Mouse (Mus musculus) forebrain, embryonic 14.5 days (tissue): ENCODE measurements around the gene Pik3r5. TPM values are rescaled to one million over a fixed set of nuclear protein-coding genes. Genes with fewer than 3 reads are reported as not detected.

Experiments used
- ATAC-seq: fragments of 200-750 bp; cut with Nextera tagmentation; 2 replicates; pipeline ENCODE4 v1.8.0; 2017; ENCODE audit warnings: mild to moderate bottlenecking, moderate library complexity
- DNase-seq: peaks from one replicate; pipeline ENCODE4 v3.0.0-alpha.2; 2015; ENCODE audit warnings: low spot score
- H3K27ac ChIP-seq: fragments of 300-500 bp; sonication (generic); 2 replicates; pipeline ENCODE4 v1.5.1; 2014; ENCODE audit warnings: low read depth, mild to moderate bottlenecking, control low read depth, low read length, moderate library complexity
- H3K27me3 ChIP-seq: fragments of 300-500 bp; sonication (generic); replicated peaks from 2 replicates; pipeline ENCODE4 v1.6.1; 2014; ENCODE audit warnings: low read length, control low read depth, mixed read lengths; ENCODE audit not compliant: control insufficient read depth, insufficient read depth
- H3K36me3 ChIP-seq: fragments of 300-500 bp; sonication (generic); 2 replicates; pipeline ENCODE4 v1.6.1; 2014; ENCODE audit warnings: low read length, control low read depth; ENCODE audit not compliant: control insufficient read depth, insufficient read depth
- H3K4me1 ChIP-seq: fragments of 300-500 bp; sonication (generic); 2 replicates; pipeline ENCODE4 v1.6.1; 2014; ENCODE audit warnings: antibody characterized with exemption, low read length, control low read depth; ENCODE audit not compliant: control insufficient read depth, insufficient read depth
- H3K4me2 ChIP-seq: fragments of 300-500 bp; sonication (generic); 2 replicates; pipeline ENCODE4 v1.6.1; 2014; ENCODE audit warnings: mild to moderate bottlenecking, control low read depth, low read length
- H3K4me3 ChIP-seq: fragments of 300-500 bp; sonication (generic); 2 replicates; pipeline ENCODE4 v1.5.1; 2014; ENCODE audit warnings: low read depth, low read length, control low read depth
- H3K9ac ChIP-seq: fragments of 300-500 bp; sonication (generic); 2 replicates; pipeline ENCODE4 v1.6.1; 2014; ENCODE audit warnings: mild to moderate bottlenecking, low read length, control low read depth, moderate library complexity
- H3K9me3 ChIP-seq: fragments of 300-500 bp; sonication (generic); replicated peaks from 2 replicates; pipeline ENCODE4 v1.6.1; 2016; ENCODE audit warnings: low read length, control low read depth, mixed read lengths; ENCODE audit not compliant: control insufficient read depth
- WGBS: fragments of 180-500 bp; shearing (Covaris S2); extraction: QIAGEN DNeasy Blood & Tissue Kit; methylation state at CpG from one replicate; pipeline ENCODE4 v1.1.7; 2014; 5-methylcytosine and 5-hydroxymethylcytosine counted together
- polyA plus RNA-seq: library from polyadenylated mRNA; unstranded; fragments of >200 nt; fragmentation: Nextera tagmentation; extraction: Ambion mirVana; gene quantifications from 2 replicates; pipeline ENCODE4 v1.2.1, GENCODE M21; 2014

Gene Pik3r5
- polyA plus RNA-seq, 1 experiment from 2014 or later: 0.11 TPM

GRCm38 (mm10) chr11:68467441-68467840 is 35.5 kb downstream of the Pik3r5 start:
- Histone ChIP-seq H3K9me3 (no peaks in the 10 kb centered on the region), H3K9ac (no peak overlapping the region), H3K27me3 (no peaks in the 10 kb centered on the region), H3K4me2 (no peak overlapping the region), H3K27ac (no peak overlapping the region), H3K4me3 (no peak overlapping the region), H3K36me3 (no peaks in the 10 kb centered on the region), H3K4me1 (no peaks in the 10 kb centered on the region)
- WGBS: 82% methylated on average over 7 of the region's 7 CpGs
- DNase-seq: no peak
- ATAC-seq: no peak

GRCm38 (mm10) chr11:68467962-68468612 is 36.2 kb downstream of the Pik3r5 start:
- Histone ChIP-seq H3K4me1 (no peaks in the 10 kb centered on the region), H3K27me3 (no peaks in the 10 kb centered on the region), H3K27ac (no peak overlapping the region), H3K9me3 (no peaks in the 10 kb centered on the region), H3K9ac (no peak overlapping the region), H3K36me3 (no peaks in the 10 kb centered on the region), H3K4me2 (no peak overlapping the region), H3K4me3 (no peak overlapping the region)
- WGBS: 58% methylated on average over 9 of the region's 9 CpGs
- ATAC-seq: no peak
- peak; percentile 4 for DNase-seq

- 82% methylated on average over 4 of the region's 4 CpGs for WGBS
- no peaks in the 10 kb centered on the region for H3K9me3 ChIP-seq
- H3K4me3 ChIP-seq: no peak overlapping the region
- H3K36me3 ChIP-seq: no peaks in the 10 kb centered on the region
- H3K4me2 ChIP-seq: no peak overlapping the region
- H3K27me3 ChIP-seq: no peaks in the 10 kb centered on the region
- H3K9ac ChIP-seq: no peak overlapping the region
- no peak overlapping the region for H3K27ac ChIP-seq
- no peak for DNase-seq
- no peak for ATAC-seq
- H3K4me1 ChIP-seq: no peaks in the 10 kb centered on the region
Observed at GRCm38 (mm10) chr11:68468886-68469285, 37.0 kb downstream of the Pik3r5 start.

GRCm38 (mm10) chr11:68472162-68472849 is 40.4 kb downstream of the Pik3r5 start:
- ATAC-seq: no peak
- WGBS: 80% methylated on average over 5 of the region's 5 CpGs
- Histone ChIP-seq H3K27me3 (no peaks in the 10 kb centered on the region), H3K4me1 (no peaks in the 10 kb centered on the region), H3K36me3 (no peaks in the 10 kb centered on the region), H3K9me3 (no peaks in the 10 kb centered on the region), H3K27ac (no peak overlapping the region), H3K4me2 (no peak overlapping the region), H3K9ac (no peak overlapping the region), H3K4me3 (no peak overlapping the region)
- no peak for DNase-seq

- ATAC-seq (no peak), DNase-seq (no peak)
- no peaks in the 10 kb centered on the region for H3K4me1 ChIP-seq
- no peak overlapping the region for H3K4me3 ChIP-seq
- H3K27ac ChIP-seq: no peak overlapping the region
- no peak overlapping the region for H3K9ac ChIP-seq
- H3K9me3 ChIP-seq: no peaks in the 10 kb centered on the region
- H3K36me3 ChIP-seq: no peaks in the 10 kb centered on the region
- no peaks in the 10 kb centered on the region for H3K27me3 ChIP-seq
- 84% methylated on average over 6 of the region's 6 CpGs for WGBS
- no peak overlapping the region for H3K4me2 ChIP-seq
Observed at GRCm38 (mm10) chr11:68474600-68474999, 42.7 kb downstream of the Pik3r5 start.

- ATAC-seq (no peak), DNase-seq (no peak)
- WGBS: 90% methylated on average over 7 of the region's 7 CpGs
Observed at GRCm38 (mm10) chr11:68475676-68476075, 43.8 kb downstream of the Pik3r5 start.

GRCm38 (mm10) chr11:68477661-68478060 is 45.7 kb downstream of the Pik3r5 start:
- H3K27ac ChIP-seq: no peak overlapping the region
- H3K9ac ChIP-seq: no peak overlapping the region
- no peak for ATAC-seq
- DNase-seq: no peak
- no peaks in the 10 kb centered on the region for H3K27me3 ChIP-seq
- H3K4me1 ChIP-seq: no peaks in the 10 kb centered on the region
- no peaks in the 10 kb centered on the region for H3K36me3 ChIP-seq
- WGBS: 91% methylated on average over 6 of the region's 6 CpGs
- H3K4me2 ChIP-seq: no peak overlapping the region
- no peaks in the 10 kb centered on the region for H3K9me3 ChIP-seq
- H3K4me3 ChIP-seq: no peak overlapping the region

More at GRCm38 (mm10) chr11:68475676-68476075, 43.8 kb downstream of the Pik3r5 start:
- Histone ChIP-seq H3K36me3 (no peaks in the 10 kb centered on the region), H3K4me2 (no peak overlapping the region), H3K9me3 (no peaks in the 10 kb centered on the region), H3K27me3 (no peaks in the 10 kb centered on the region), H3K27ac (no peak overlapping the region), H3K9ac (no peak overlapping the region), H3K4me1 (no peaks in the 10 kb centered on the region), H3K4me3 (no peak overlapping the region)

GRCm38 (mm10) chr11:68478574-68478981 is 46.7 kb downstream of the Pik3r5 start:
- Histone ChIP-seq H3K36me3 (no peaks in the 10 kb centered on the region), H3K4me1 (no peaks in the 10 kb centered on the region), H3K9ac (no peak overlapping the region), H3K9me3 (no peaks in the 10 kb centered on the region), H3K27ac (no peak overlapping the region), H3K4me3 (no peak overlapping the region), H3K4me2 (no peak overlapping the region), H3K27me3 (no peaks in the 10 kb centered on the region)
- WGBS: 91% methylated on average over 3 of the region's 3 CpGs
- ATAC-seq (no peak), DNase-seq (no peak)

- H3K4me1 ChIP-seq: no peaks in the 10 kb centered on the region
- no peak overlapping the region for H3K4me2 ChIP-seq
- DNase-seq (no peak), ATAC-seq (no peak)
- no peak overlapping the region for H3K4me3 ChIP-seq
- no peaks in the 10 kb centered on the region for H3K36me3 ChIP-seq
- H3K9me3 ChIP-seq: no peaks in the 10 kb centered on the region
- H3K27me3 ChIP-seq: no peaks in the 10 kb centered on the region
- H3K9ac ChIP-seq: no peak overlapping the region
- no peak overlapping the region for H3K27ac ChIP-seq
- WGBS: 93% methylated on average over 4 of the region's 4 CpGs
Observed at GRCm38 (mm10) chr11:68480660-68481059, 48.7 kb downstream of the Pik3r5 start.
